Mouse (Mus musculus): Measurements from ENCODE around the gene Galns.
"Not testable (repeated sequence)": the region's sequence is repeated elsewhere in the genome, so short reads cannot be mapped to it uniquely, and the experiment has no call there.

Galns gene

GRCm38 (mm10) chr8:122596031-122596430 is 15.2 kb downstream of the Galns start:
- no peak for DNase-seq (ENCODE audit: extremely low spot score, low spot score)

- no peak for DNase-seq (ENCODE audit: extremely low spot score, low spot score)
Measured at GRCm38 (mm10) chr8:122593783-122594507, 17.3 kb downstream of the Galns start.

GRCm38 (mm10) chr8:122593240-122593639 is 18.0 kb downstream of the Galns start:
- no peak for DNase-seq (ENCODE audit: extremely low spot score, low spot score)

GRCm38 (mm10) chr8:122586749-122587148 is 24.5 kb downstream of the Galns start:
- no peak for DNase-seq (ENCODE audit: extremely low spot score, low spot score)

- no peak for DNase-seq (ENCODE audit: extremely low spot score, low spot score)
Measured at GRCm38 (mm10) chr8:122586171-122586570, 25.1 kb downstream of the Galns start.

- no peak for DNase-seq (ENCODE audit: extremely low spot score, low spot score)
Measured at GRCm38 (mm10) chr8:122585411-122585891, 25.8 kb downstream of the Galns start.

GRCm38 (mm10) chr8:122584981-122585380 is 26.3 kb downstream of the Galns start:
- DNase-seq (ENCODE audit: extremely low spot score, low spot score): no peak

- no peak for DNase-seq (ENCODE audit: extremely low spot score, low spot score)
Measured at GRCm38 (mm10) chr8:122580926-122581325, 30.3 kb downstream of the Galns start.

- no peak for DNase-seq (ENCODE audit: extremely low spot score, low spot score)
Measured at GRCm38 (mm10) chr8:122579196-122579595, 32.1 kb downstream of the Galns start.

GRCm38 (mm10) chr8:122577116-122577515 is 34.1 kb downstream of the Galns start:
- no peak for DNase-seq (ENCODE audit: extremely low spot score, low spot score)

- peak; percentile 91 for DNase-seq (ENCODE audit: extremely low spot score, low spot score)
Measured at GRCm38 (mm10) chr8:122576648-122577022, 34.6 kb downstream of the Galns start, which contains the start of gene Aprt. TSS of gene Aprt (minus strand) at chr8:122576909.

GRCm38 (mm10) chr8:122575735-122576647 is 35.3 kb downstream of the Galns start:
- DNase-seq (ENCODE audit: extremely low spot score, low spot score): no peak

- DNase-seq (ENCODE audit: extremely low spot score, low spot score): no peak
Measured at GRCm38 (mm10) chr8:122575286-122575685, 36.0 kb downstream of the Galns start.

- no peak for DNase-seq (ENCODE audit: extremely low spot score, low spot score)
Measured at GRCm38 (mm10) chr8:122574667-122575251, 36.5 kb downstream of the Galns start.

GRCm38 (mm10) chr8:122574264-122574663 is 37.0 kb downstream of the Galns start:
- no peak for DNase-seq (ENCODE audit: extremely low spot score, low spot score)

- no peak for DNase-seq (ENCODE audit: extremely low spot score, low spot score)
Measured at GRCm38 (mm10) chr8:122573577-122573976, 37.7 kb downstream of the Galns start.

GRCm38 (mm10) chr8:122573176-122573575 is 38.1 kb downstream of the Galns start:
- not testable (repeated sequence) for DNase-seq (ENCODE audit: extremely low spot score, low spot score)

GRCm38 (mm10) chr8:122572751-122573150 is 38.5 kb downstream of the Galns start:
- DNase-seq (ENCODE audit: extremely low spot score, low spot score): no peak

GRCm38 (mm10) chr8:122571750-122572267 is 39.5 kb downstream of the Galns start:
- no peak for DNase-seq (ENCODE audit: extremely low spot score, low spot score)

- no peak for DNase-seq (ENCODE audit: extremely low spot score, low spot score)
Measured at GRCm38 (mm10) chr8:122571153-122571552, 40.1 kb downstream of the Galns start.

- no peak for DNase-seq (ENCODE audit: extremely low spot score, low spot score)
Measured at GRCm38 (mm10) chr8:122569996-122570395, 41.3 kb downstream of the Galns start.

GRCm38 (mm10) chr8:122569329-122569728 is 41.9 kb downstream of the Galns start:
- no peak for DNase-seq (ENCODE audit: extremely low spot score, low spot score)

Measured in neural tube, embryonic 10.5 days (tissue).